Mouse (Mus musculus) natural killer cell, adult 2 months (primary cell): ENCODE data around the gene Bdh1.

Experiments
- DNase-seq, 2 experiments: peaks; one replicate each; pipeline ENCODE4 v3.0.0; 2022; ENCODE audit warnings: low spot score in 2 of 2

The Bdh1 gene

GRCm38 (mm10) chr16:31428675-31429470 is 6.8 kb downstream of the Bdh1 start:
- peak in 1 of 2 experiments; percentile 23 for DNase-seq

- peak; percentile 45 to 67 for DNase-seq
These were observed 7.5 kb downstream of the Bdh1 start for GRCm38 (mm10) chr16:31429471-31430155.

DNA sequence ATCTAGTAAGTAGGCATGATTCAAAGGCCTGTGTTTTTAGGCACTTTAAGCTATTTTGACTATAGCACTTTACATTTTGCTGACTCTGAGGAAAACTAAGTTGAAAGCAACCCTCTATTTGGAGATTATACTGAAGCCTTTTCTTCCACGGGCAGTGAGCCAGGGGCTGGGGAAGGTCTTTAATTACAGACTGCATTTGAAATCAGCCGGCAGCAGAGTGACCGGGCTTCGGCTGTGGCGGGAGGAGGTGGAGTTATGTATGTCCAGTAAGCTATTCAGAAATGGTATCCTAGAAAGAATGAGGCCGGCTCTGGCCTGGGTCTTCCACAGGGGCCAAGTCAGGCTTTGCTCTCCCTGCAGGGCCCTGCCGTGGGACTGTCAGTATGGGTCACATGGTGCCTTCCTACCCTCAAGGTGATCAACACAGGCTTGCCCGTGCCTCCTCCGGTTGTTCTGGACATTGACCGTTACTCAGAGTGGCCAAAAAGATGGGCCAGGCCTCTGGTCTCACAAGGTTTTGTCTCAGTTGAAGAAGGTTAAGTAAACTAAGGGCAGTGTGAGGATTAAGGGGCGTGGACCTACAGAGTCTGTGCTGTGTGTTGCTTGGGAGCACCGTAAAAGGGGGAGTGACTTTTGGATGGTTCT is 11.5 kb downstream of the Bdh1 start:
- no peak for DNase-seq

- DNase-seq: no peak
These were observed 13.1 kb downstream of the Bdh1 start for GRCm38 (mm10) chr16:31435146-31435545.

DNA sequence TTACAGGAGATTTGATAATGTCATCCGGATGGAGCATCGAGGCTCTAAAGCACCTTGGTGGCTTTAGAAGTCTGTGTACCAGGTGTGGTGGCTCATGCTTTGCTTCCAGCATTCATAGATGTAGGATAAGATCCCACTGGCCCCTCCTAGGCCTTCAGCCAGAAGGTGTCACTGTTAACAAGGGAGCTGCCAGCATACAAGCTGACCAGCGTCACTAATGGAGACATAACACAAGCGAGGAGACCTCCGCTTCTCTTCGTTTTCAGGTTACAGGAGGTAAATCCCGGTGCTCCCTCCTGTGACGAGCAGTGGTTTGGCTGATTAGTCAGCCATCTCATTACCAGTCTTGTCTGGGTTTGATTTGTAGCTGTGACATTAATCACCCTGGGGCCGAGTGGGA is 14.0 kb downstream of the Bdh1 start:
- no peak for DNase-seq

GRCm38 (mm10) chr16:31437358-31437757 is 15.3 kb downstream of the Bdh1 start:
- DNase-seq: no peak

- no peak for DNase-seq
These were observed 17.4 kb downstream of the Bdh1 start for GRCm38 (mm10) chr16:31439529-31439928.

GRCm38 (mm10) chr16:31440046-31440445 is 18.0 kb downstream of the Bdh1 start:
- no peak for DNase-seq

- no peak for DNase-seq
These were observed 22.4 kb downstream of the Bdh1 start for GRCm38 (mm10) chr16:31444521-31444920.

- no peak for DNase-seq
These were observed 24.2 kb downstream of the Bdh1 start for GRCm38 (mm10) chr16:31446067-31446853.

DNA sequence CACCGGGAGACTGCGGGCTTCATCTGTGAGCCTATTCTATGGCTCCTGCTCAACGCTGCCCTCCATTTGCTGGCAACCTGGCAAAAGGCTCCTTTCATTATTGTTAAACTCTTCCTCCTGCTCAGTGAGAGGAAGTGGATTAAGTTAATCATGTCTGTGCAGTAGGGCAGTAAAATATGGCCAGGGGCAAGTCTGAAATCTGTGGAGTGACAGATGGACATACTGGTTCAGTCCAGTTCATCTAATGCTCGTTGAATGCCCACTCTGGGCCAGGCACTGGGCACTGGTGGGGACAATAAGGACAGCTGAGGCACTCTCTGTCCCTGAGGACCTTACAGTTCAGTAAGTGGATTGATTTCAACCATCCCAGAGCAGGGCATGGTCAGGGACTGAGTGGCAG is 27.9 kb downstream of the Bdh1 start:
- no peak for DNase-seq

DNA sequence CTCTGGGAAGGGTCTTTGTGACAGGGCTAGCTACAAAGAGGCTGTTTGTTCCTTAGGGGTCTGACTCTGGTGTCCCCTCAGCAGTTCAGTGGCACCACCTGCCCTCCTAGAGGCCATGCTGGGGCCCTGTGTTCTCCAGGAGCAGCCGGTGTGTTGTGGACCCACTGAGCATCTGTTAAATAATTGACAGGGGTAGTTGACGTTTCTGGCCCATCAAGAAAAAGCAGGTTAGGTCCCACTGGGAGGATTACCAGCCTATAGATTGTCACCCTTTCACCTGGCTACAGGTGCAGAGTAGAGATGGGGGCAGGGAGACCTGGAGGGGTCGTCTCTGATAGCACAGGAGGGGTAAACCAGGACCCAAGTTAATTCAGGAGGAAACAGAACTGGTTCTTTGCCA is 29.2 kb downstream of the Bdh1 start:
- DNase-seq: no peak

- no peak for DNase-seq
These were observed 30.4 kb downstream of the Bdh1 start for GRCm38 (mm10) chr16:31452467-31452866.

DNA sequence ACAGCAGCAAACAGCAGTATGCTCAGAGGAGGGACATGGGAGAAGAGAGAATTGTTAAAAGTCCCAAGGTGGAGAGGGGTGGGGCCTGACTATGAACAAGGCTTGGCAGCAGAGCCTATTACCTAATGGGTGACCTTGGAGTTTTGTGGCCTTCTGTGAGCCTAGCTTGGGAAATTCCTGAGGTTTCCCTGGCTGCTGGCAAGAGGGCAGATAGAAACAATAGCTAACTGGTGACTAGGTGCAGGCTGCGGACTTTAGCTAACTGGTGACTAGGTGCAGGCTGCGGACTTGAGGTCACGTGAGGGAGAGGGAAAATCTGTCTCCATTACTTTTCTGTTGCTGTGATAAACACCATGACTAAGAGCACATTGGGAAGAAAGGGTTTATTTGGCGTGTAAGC is 31.9 kb downstream of the Bdh1 start:
- DNase-seq: no peak

DNA sequence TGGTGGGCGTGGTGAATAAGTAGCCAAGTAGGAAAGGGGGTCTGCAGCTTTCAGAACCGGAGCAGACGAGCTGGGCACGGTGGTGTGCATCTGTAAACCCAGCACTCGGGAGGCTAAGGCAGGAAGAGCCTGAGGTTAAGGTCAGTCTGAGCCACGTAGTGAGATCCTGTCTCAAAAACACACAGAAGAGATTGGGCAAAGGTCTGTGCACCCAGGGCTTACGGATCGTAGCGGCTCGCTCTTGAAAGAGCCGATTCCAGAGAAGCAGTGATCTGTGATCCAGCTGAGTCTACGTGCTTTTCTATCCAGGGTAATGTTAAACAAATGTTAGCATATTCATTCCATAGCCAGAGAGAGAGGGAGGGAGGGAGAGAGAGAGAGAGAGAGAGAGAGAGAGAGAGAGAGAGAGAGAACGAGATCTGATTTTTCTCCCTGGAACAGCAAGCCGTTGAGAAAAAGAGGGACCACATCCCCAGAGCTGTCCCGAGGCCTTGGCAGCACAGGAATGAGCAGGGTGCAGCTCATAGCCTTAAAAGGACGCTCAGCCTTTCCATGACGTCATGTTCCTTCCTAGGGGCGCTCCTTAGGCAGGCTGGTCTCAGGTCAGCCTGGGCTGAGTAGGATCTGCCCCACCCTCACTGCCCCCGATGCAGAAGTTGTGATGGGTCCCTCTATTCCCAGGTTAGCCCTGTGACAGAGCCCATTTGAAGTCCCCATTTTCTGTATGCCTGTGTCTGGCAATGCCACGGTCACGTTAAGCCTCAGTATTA is 33.4 kb downstream of the Bdh1 start:
- DNase-seq: no peak

GRCm38 (mm10) chr16:31458229-31458918 is 36.3 kb downstream of the Bdh1 start:
- peak; percentile 25 to 57 for DNase-seq

DNA sequence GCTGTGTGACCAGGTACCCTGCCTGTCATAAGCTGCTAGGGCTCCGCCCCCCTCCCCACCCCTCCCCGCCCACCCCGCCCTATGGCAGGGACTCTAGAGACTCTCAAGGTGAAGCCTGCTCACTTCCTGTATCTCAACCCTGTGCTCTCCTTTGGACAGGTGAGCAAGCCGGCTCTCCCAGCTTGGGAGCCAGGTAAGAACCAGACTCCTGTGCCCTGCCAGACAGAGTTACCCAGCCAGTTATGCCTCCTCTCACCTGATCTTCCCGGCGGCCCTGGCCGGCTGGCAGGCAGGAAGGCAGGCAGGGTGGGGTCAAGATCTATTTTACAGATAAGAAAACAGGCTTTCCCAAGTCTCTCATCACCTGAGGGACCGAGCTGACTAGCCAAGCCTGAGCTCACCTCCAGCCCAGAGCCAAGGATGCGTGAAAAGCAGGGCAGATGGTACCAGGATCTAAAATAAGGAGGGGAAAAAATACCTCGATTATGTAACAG is 37.9 kb downstream of the Bdh1 start:
- DNase-seq: no peak

- DNase-seq: no peak
These were observed 38.4 kb downstream of the Bdh1 start for GRCm38 (mm10) chr16:31460506-31460905.

DNA sequence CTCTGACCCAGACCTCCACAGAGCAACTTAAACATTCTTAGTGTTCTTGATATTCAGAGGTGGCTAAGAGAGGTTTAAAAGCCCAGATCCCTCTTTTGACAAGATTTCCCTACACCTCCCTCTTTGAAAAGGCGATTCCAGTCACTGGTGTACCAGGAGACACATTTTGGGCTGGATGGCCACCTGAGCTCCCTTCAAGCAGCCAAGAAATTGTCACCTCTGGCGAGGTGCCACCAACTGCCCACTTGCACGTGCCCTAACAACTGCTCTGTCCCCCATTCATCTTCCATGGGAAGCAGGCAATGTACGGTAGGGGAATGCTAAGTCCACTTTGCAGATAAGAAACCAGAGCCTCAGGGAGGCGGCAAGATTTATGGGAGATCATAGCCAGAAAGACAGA is 39.0 kb downstream of the Bdh1 start:
- no peak for DNase-seq

DNA sequence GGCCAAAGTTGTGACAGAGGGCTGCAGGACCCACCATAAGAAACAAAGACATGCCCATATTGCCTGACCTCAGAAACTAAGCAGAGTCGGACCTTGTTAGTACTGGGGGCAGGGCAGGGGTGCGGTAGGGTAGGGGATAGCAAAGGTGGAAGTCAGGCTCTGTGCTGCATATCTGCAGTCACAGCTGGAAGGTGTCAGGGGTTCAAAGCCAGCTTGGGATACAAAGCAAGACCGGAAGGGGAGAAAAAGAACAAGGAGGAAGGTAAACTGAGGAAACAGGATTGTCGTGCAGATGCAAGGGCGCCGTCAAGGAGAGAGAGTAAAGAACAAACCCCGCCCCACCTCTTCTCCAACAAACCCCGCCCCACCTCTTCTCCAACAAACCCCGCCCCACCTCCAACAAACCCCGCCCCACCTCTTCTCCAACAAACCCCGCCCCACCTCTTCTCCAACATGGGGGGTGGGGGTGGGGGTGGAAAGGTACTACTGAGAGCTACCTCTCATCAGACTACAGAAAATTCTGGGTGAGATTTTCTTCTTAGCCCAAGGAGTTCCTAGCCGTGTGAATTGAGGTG is 40.1 kb downstream of the Bdh1 start:
- DNase-seq: no peak
